Mouse (Mus musculus) adrenal gland, postnatal 14 days (tissue): ENCODE data around the gene Kctd10. TPM values are rescaled to one million over a fixed set of nuclear protein-coding genes. Genes with fewer than 3 reads are reported as not detected.
A peak's percentile ranks its signal among the peaks of the same experiment; 100 is the strongest.

Experiments
- DNase-seq: peaks from one replicate; pipeline ENCODE4 v3.0.0; 2021; ENCODE audit warnings: mixed read lengths
- long read RNA-seq, 2 experiments: library from polyadenylated mRNA; stranded (forward); transcript quantifications; one replicate each; pipeline ENCODE4 v2.0.0; 2021
- total RNA-seq: library from RNA; stranded (reverse); gene quantifications from 2 replicates; pipeline ENCODE4 v1.2.3, GENCODE M21; 2021

Gene Kctd10
- total RNA-seq: 65.5 and 75.1 TPM in 2 replicates
- long read RNA-seq, experiment 1, transcript Kctd10-201 (7 exons, 1,026 nt): minor isoform, 23 of 140 reads
- long read RNA-seq, experiment 1, transcript Kctd10-202 (7 exons, 3,103 nt): major isoform, 91 of 140 reads
- long read RNA-seq, experiment 1, partial matches to known transcripts: 9 of 140 reads
- long read RNA-seq, experiment 1, other reads (novel, unspliced or antisense): 17 of 140 reads
- long read RNA-seq, experiment 2, transcript Kctd10-201 (7 exons, 1,026 nt): minor isoform, 8 of 97 reads
- long read RNA-seq, experiment 2, transcript Kctd10-202 (7 exons, 3,103 nt): major isoform, 68 of 97 reads
- long read RNA-seq, experiment 2, partial matches to known transcripts: 16 of 97 reads
- long read RNA-seq, experiment 2, other reads (novel, unspliced or antisense): 4 of 97 reads

GRCm38 (mm10) chr5:114380209-114381012 lies at the start of gene Kctd10, which contains the start of gene Ube3b:
Gene Kctd10 (minus strand): TSS chr5:114380508.
Gene Ube3b (plus strand): TSS chr5:114380607.
- peak; percentile 93 for DNase-seq

- DNase-seq: no peak
Observed at GRCm38 (mm10) chr5:114429781-114430180, 49.5 kb upstream of the Kctd10 start.

DNA sequence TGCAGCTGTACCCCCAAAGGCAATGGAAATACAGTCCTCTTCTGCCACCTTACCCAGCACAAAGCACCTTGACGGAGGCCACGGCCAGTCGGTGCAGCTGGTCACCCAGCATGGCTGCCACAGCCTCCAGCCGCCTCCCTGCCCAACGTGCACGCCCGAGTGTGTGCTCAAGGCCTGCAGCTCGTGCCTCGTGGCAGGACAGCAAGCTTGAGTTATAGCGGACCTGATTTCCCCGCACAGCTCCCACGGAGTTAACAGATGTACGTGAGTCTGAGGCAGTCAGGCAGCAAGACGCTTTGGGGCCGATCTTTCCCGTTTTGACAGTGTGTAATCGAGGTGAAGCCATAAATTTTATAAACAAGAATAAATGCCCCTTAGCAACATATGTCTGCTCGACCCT lies 48.3 kb upstream of the Kctd10 start:
- DNase-seq: no peak

GRCm38 (mm10) chr5:114426732-114427131 lies 46.4 kb upstream of the Kctd10 start:
- DNase-seq: no peak

DNA sequence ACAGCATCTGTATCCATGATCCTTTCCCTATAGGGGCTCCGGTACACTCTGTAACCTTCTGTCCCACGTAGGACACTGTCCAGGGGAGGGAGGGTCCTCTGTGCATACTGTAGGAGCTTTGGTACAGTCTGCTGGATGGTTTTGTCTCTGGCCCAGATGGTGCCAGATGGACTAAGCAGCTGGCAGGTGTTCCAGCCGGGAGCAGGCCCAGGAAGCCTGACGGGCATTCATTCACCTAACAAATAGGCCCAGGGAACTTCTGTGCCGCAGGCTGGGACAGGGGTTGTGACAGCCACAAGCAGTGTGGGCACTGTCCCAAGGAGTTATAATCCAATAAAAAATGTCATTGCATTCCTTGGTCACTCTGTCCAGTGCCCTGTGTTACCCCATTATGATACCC lies 43.7 kb upstream of the Kctd10 start:
- no peak for DNase-seq

DNA sequence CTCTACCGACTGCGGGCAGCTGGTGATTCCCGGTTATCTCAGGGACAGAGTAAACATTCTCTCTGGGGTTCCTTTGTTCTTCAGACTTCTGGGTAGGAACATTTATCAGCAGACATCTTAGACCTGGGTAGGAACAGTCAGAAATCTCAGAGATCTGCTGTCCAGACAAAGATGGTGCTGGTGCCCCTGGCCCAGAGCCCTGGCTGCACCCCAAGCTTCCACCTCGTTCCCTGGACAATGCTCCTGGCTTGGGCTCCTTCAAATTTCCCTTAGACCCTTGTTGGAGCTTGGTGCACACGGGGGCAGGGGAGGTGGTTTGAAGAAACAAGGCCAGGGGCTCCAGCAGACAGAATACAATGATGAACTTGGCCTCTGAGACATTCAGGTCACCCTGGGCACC lies 42.3 kb upstream of the Kctd10 start:
- DNase-seq: no peak

- DNase-seq: no peak
Observed at GRCm38 (mm10) chr5:114421561-114422298, 41.4 kb upstream of the Kctd10 start.

GRCm38 (mm10) chr5:114418541-114418940 lies 38.2 kb upstream of the Kctd10 start:
- peak; percentile 50 for DNase-seq

- no peak for DNase-seq
Observed at GRCm38 (mm10) chr5:114416855-114417254, 36.5 kb upstream of the Kctd10 start.

GRCm38 (mm10) chr5:114415606-114416005 lies 35.3 kb upstream of the Kctd10 start:
- no peak for DNase-seq

- DNase-seq: peak; percentile 67
Observed at GRCm38 (mm10) chr5:114413067-114413735, 32.9 kb upstream of the Kctd10 start.

DNA sequence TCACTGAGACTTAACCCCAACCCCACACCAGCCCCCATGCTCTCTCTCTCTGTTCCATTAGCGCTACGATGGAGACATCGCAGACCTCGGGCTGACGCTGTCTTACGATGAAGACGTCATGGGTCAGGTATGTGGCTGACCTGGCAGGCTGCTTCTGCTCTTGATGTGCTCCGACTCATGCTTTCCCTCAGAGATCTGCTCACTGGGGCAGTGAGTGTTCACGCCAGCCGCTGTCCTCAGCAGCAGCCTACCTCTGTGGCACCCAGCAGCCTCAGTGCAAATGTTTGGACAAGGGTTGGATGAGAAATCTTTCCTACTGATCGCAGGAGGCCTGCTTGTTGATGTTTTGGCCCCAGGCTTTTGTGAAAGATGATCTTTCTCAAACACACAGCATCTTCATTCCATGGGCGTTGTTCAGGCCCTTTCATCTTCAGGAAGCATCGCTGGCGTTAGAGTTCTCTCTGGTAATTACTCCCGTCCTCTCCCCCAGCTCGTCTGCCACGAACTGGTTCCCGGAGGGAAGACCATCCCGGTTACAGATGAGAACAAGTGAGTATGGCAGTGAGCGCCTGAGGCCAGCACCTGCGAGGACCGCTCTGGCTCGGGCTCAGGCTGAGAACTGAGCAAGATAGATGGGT lies 32.2 kb upstream of the Kctd10 start:
- DNase-seq: no peak

GRCm38 (mm10) chr5:114410429-114410828 lies 30.1 kb upstream of the Kctd10 start:
- DNase-seq: no peak

DNA sequence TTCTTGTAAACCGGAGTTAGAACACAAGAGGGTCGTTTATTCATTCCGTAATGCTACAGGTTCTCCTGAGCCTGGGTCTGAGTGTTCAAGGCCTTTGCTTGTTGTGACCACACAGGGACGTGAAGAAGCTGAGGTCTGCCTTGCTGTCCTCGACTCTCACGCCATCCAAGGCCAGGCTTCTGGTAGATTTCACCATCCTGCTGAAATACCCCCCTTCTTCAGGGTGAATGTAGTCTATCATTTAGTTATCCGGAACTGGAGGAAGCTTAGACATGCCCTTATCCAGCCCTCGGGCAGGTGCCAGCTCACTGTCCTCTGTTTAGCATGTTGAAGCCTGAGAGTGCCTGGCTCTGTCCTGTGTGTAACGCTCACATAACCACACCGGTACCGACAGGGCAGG lies 28.5 kb upstream of the Kctd10 start:
- DNase-seq: peak; percentile 65

DNA sequence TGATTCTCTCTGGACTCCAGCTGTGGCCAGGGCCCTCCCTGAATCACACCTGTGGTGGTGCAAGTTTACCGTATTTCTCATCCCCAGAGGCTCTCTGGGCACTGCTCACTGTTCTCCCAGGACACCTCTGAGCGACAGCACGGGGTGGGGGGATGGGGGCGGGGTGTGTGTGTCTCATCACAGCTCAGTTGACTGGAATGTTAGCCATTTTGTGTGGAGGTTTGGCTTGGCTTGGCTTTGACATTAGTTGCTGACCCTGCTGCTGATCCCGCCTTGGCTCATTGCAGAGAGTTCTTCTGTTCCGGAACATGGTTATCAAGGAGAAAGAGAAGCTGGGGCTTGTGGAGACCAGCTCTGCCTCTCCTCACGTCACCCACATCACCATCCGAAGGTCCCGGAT lies 27.5 kb upstream of the Kctd10 start:
- DNase-seq: no peak

DNA sequence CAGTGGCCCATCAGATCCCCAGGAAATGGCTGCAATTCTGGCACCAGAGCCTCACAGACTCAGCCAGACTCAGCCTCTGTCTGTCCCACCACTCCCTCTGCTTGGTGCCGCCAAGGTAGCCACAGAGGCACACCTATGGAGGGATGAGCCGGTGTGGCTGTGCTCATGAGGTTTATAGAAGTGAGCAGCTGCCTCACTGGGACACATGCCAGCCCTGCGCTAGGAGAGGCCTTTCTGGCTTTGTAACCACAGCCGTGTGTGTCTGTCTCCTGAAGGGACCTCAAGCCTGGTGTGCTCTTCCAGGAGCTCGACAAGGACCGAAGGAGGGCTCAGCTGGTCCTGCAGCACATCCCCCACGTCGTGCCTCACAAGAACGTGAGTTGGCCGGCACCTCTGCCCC lies 27.0 kb upstream of the Kctd10 start:
- DNase-seq: peak; percentile 42

- peak; percentile 88 for DNase-seq
Observed at GRCm38 (mm10) chr5:114406592-114406991, 26.3 kb upstream of the Kctd10 start.

- no peak for DNase-seq
Observed at GRCm38 (mm10) chr5:114393169-114393568, 12.9 kb upstream of the Kctd10 start.

GRCm38 (mm10) chr5:114384448-114384847 lies 4.1 kb upstream of the Kctd10 start:
- no peak for DNase-seq

- peak; percentile 61 for DNase-seq
Observed at GRCm38 (mm10) chr5:114383184-114383904, 3.0 kb upstream of the Kctd10 start.

DNA sequence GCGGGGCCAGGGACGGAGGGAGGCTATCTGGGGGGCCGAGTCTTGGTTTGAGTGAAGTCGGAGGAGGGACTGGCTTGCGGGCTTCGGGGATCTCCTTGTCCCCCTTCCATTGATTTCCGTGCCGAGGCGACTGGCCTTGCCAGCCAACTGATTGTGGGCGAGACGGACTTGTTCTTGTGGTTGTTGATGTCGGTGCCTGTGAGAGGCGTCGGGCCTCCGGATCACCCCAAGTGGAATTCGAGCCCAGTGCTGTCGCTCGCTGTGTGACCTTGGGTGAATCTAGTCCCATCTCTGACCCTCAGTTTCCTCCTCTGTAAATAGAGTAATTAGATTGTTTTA lies 674 bp upstream of the Kctd10 start:
- no peak for DNase-seq
